Mouse (Mus musculus): ENCODE data around the gene Dlg5.

- TF ChIP-seq CTCF (IDR thresholded peaks at IDR 0.05) (no peak), EP300 (IDR thresholded peaks at IDR 0.05) (no peak)
Measured at GRCm38 (mm10) chr14:24286136-24286535, 40.4 kb upstream of the Dlg5 start.
